Mouse (Mus musculus): Measurements from ENCODE around the gene Pitx1.

GRCm38 (mm10) chr13:55784268-55784667 is 51.7 kb downstream of the Pitx1 start, which contains the start of gene Catsper3:
- TF ChIP-seq POLR2A (IDR thresholded peaks at IDR 0.05; ENCODE audit: insufficient read depth, low read depth, low read length) (no peak), CTCF (IDR thresholded peaks at IDR 0.05) (no peak)
